Mouse (Mus musculus): ENCODE results near the gene Echdc1. TPM values are rescaled to one million over a fixed set of nuclear protein-coding genes. Genes with fewer than 3 reads are reported as not detected.
A peak's percentile ranks its signal among the peaks of the same experiment; 100 is the strongest.

Gene Echdc1
- polyA plus RNA-seq, 1 experiment from 2014 or later: 31.1 TPM

GRCm38 (mm10) chr10:29344232-29344631 lies 31.3 kb downstream of the Echdc1 start:
- Histone ChIP-seq H3K9me3 (ENCODE audit: control insufficient read depth, low read length) (no peaks in the 10 kb centered on the region), H3K4me1 (replicated peaks; ENCODE audit: control insufficient read depth, insufficient read depth, low read length) (no peaks in the 10 kb centered on the region), H3K36me3 (replicated peaks; ENCODE audit: control insufficient read depth, insufficient read depth) (peaks cover 52% of the 10 kb centered on the region), H3K4me3 (replicated peaks; ENCODE audit: low read length) (no peak overlapping the region), H3K27me3 (ENCODE audit: control insufficient read depth, insufficient read depth, low read length) (no peaks in the 10 kb centered on the region), H3K27ac (no peak overlapping the region), H3K9ac (no peak overlapping the region), H3K4me2 (replicated peaks) (no peak overlapping the region)
- 95% methylated on average over 4 of the region's 4 CpGs for whole genome bisulfite sequencing
- DNase-seq (ENCODE audit: low spot score): no peak
- no peak for ATAC-seq (ENCODE audit: low FRiP score)

GRCm38 (mm10) chr10:29346638-29347037 lies 33.7 kb downstream of the Echdc1 start:
- Histone ChIP-seq H3K27me3 (ENCODE audit: control insufficient read depth, insufficient read depth, low read length) (no peaks in the 10 kb centered on the region), H3K36me3 (replicated peaks; ENCODE audit: control insufficient read depth, insufficient read depth) (peaks cover 65% of the 10 kb centered on the region), H3K9ac (no peak overlapping the region), H3K4me3 (replicated peaks; ENCODE audit: low read length) (no peak overlapping the region), H3K9me3 (ENCODE audit: control insufficient read depth, low read length) (no peaks in the 10 kb centered on the region), H3K4me2 (replicated peaks) (no peak overlapping the region), H3K4me1 (replicated peaks; ENCODE audit: control insufficient read depth, insufficient read depth, low read length) (no peaks in the 10 kb centered on the region), H3K27ac (no peak overlapping the region)
- DNase-seq (ENCODE audit: low spot score) (no peak), ATAC-seq (ENCODE audit: low FRiP score) (no peak)
- 96% methylated on average over 7 of the region's 7 CpGs for WGBS

GRCm38 (mm10) chr10:29351420-29351819 lies 38.5 kb downstream of the Echdc1 start:
- H3K9ac ChIP-seq: no peak overlapping the region

GRCm38 (mm10) chr10:29352575-29352974 lies 39.6 kb downstream of the Echdc1 start:
- no peaks in the 10 kb centered on the region for H3K9me3 ChIP-seq (ENCODE audit: control insufficient read depth, low read length)
- H3K36me3 ChIP-seq (replicated peaks; ENCODE audit: control insufficient read depth, insufficient read depth): peaks cover 46% of the 10 kb centered on the region
- no peaks in the 10 kb centered on the region for H3K27me3 ChIP-seq (ENCODE audit: control insufficient read depth, insufficient read depth, low read length)
- H3K27ac ChIP-seq: no peak overlapping the region
- no peak overlapping the region for H3K4me3 ChIP-seq (replicated peaks; ENCODE audit: low read length)
- H3K4me2 ChIP-seq (replicated peaks): no peak overlapping the region
- no peak overlapping the region for H3K9ac ChIP-seq
- no peak for ATAC-seq (ENCODE audit: low FRiP score)
- no peak for DNase-seq (ENCODE audit: low spot score)
- whole genome bisulfite sequencing: 90% methylated on average over 3 of the region's 3 CpGs
- H3K4me1 ChIP-seq (replicated peaks; ENCODE audit: control insufficient read depth, insufficient read depth, low read length): peaks cover 24% of the 10 kb centered on the region

More at GRCm38 (mm10) chr10:29351420-29351819, 38.5 kb downstream of the Echdc1 start:
- ATAC-seq (ENCODE audit: low FRiP score) (no peak), DNase-seq (ENCODE audit: low spot score) (no peak)
- WGBS: 97% methylated on average over 2 of the region's 2 CpGs
- Histone ChIP-seq H3K36me3 (replicated peaks; ENCODE audit: control insufficient read depth, insufficient read depth) (peaks cover 57% of the 10 kb centered on the region), H3K4me2 (replicated peaks) (no peak overlapping the region), H3K27me3 (ENCODE audit: control insufficient read depth, insufficient read depth, low read length) (no peaks in the 10 kb centered on the region), H3K4me1 (replicated peaks; ENCODE audit: control insufficient read depth, insufficient read depth, low read length) (peaks cover 13% of the 10 kb centered on the region; the same call in 1 of the 2 replicates), H3K4me3 (replicated peaks; ENCODE audit: low read length) (no peak overlapping the region), H3K9me3 (ENCODE audit: control insufficient read depth, low read length) (no peaks in the 10 kb centered on the region), H3K27ac (no peak overlapping the region)

GRCm38 (mm10) chr10:29354183-29354582 lies 41.2 kb downstream of the Echdc1 start:
- Histone ChIP-seq H3K27me3 (ENCODE audit: control insufficient read depth, insufficient read depth, low read length) (no peaks in the 10 kb centered on the region), H3K27ac (no peak overlapping the region), H3K9ac (no peak overlapping the region), H3K36me3 (replicated peaks; ENCODE audit: control insufficient read depth, insufficient read depth) (peaks cover 37% of the 10 kb centered on the region), H3K4me1 (replicated peaks; ENCODE audit: control insufficient read depth, insufficient read depth, low read length) (peaks cover 36% of the 10 kb centered on the region), H3K4me2 (replicated peaks) (peak overlapping the region; percentile 22), H3K9me3 (ENCODE audit: control insufficient read depth, low read length) (no peaks in the 10 kb centered on the region), H3K4me3 (replicated peaks; ENCODE audit: low read length) (no peak overlapping the region)
- no peak for DNase-seq (ENCODE audit: low spot score)
- WGBS: 33% methylated on average over 7 of the region's 7 CpGs
- ATAC-seq (ENCODE audit: low FRiP score): peak; percentile 53; the same call in 1 of the 2 replicates

GRCm38 (mm10) chr10:29361095-29361463 lies 48.1 kb downstream of the Echdc1 start:
- DNase-seq (ENCODE audit: low spot score): peak; percentile 43
- H3K36me3 ChIP-seq (replicated peaks; ENCODE audit: control insufficient read depth, insufficient read depth): no peaks in the 10 kb centered on the region
- ATAC-seq (ENCODE audit: low FRiP score): no peak
- peaks cover 37% of the 10 kb centered on the region for H3K4me1 ChIP-seq (replicated peaks; ENCODE audit: control insufficient read depth, insufficient read depth, low read length)
- peak overlapping the region; percentile 89 for H3K4me2 ChIP-seq (replicated peaks)
- no peaks in the 10 kb centered on the region for H3K9me3 ChIP-seq (ENCODE audit: control insufficient read depth, low read length)
- H3K27me3 ChIP-seq (ENCODE audit: control insufficient read depth, insufficient read depth, low read length): no peaks in the 10 kb centered on the region
- H3K4me3 ChIP-seq (replicated peaks; ENCODE audit: low read length): peak overlapping the region; percentile 83
- WGBS: under 1% methylated on average over 6 of the region's 6 CpGs
- H3K9ac ChIP-seq: peak overlapping the region; percentile 93
- H3K27ac ChIP-seq: peak overlapping the region; percentile 99

- peaks cover 33% of the 10 kb centered on the region for H3K4me1 ChIP-seq (replicated peaks; ENCODE audit: control insufficient read depth, insufficient read depth, low read length)
- WGBS: 1% methylated on average over 79 of the region's 100 CpGs
- peak overlapping the region; percentile 93 for H3K9ac ChIP-seq
- no peaks in the 10 kb centered on the region for H3K36me3 ChIP-seq (replicated peaks; ENCODE audit: control insufficient read depth, insufficient read depth)
- peak overlapping the region; percentile 99 for H3K27ac ChIP-seq
- DNase-seq (ENCODE audit: low spot score) (peak; percentile 92), ATAC-seq (ENCODE audit: low FRiP score) (peak; percentile 95)
- peak overlapping the region; percentile 83 for H3K4me3 ChIP-seq (replicated peaks; ENCODE audit: low read length)
- no peaks in the 10 kb centered on the region for H3K9me3 ChIP-seq (ENCODE audit: control insufficient read depth, low read length)
- peak overlapping the region; percentile 89 for H3K4me2 ChIP-seq (replicated peaks)
- no peaks in the 10 kb centered on the region for H3K27me3 ChIP-seq (ENCODE audit: control insufficient read depth, insufficient read depth, low read length)
These were observed 48.7 kb downstream of the Echdc1 start for GRCm38 (mm10) chr10:29361464-29362196.

GRCm38 (mm10) chr10:29362197-29362900 lies 49.4 kb downstream of the Echdc1 start, which contains the start of gene Rnf146:
Gene Rnf146 (minus strand): TSS chr10:29362442.
- H3K4me1 ChIP-seq (replicated peaks; ENCODE audit: control insufficient read depth, insufficient read depth, low read length): peaks cover 26% of the 10 kb centered on the region
- H3K4me2 ChIP-seq (replicated peaks): peak within 1 kb of the TSS; percentile 89
- no peaks in the 10 kb centered on the region for H3K36me3 ChIP-seq (replicated peaks; ENCODE audit: control insufficient read depth, insufficient read depth)
- peak within 1 kb of the TSS; percentile 99 for H3K27ac ChIP-seq
- 9% methylated on average over 15 of the region's 15 CpGs for WGBS
- H3K27me3 ChIP-seq (ENCODE audit: control insufficient read depth, insufficient read depth, low read length): no peaks in the 10 kb centered on the region
- H3K4me3 ChIP-seq (replicated peaks; ENCODE audit: low read length): peak within 1 kb of the TSS; percentile 83
- H3K9ac ChIP-seq: peak within 1 kb of the TSS; percentile 93
- H3K9me3 ChIP-seq (ENCODE audit: control insufficient read depth, low read length): no peaks in the 10 kb centered on the region
- ATAC-seq (ENCODE audit: low FRiP score): no peak; the same call in 1 of the 2 replicates
- no peak for DNase-seq (ENCODE audit: low spot score)

GRCm38 (mm10) chr10:29374065-29374464 lies 61.1 kb downstream of the Echdc1 start:
- DNase-seq (ENCODE audit: low spot score) (no peak), ATAC-seq (ENCODE audit: low FRiP score) (no peak)
- no peak overlapping the region for H3K4me3 ChIP-seq (replicated peaks; ENCODE audit: low read length)
- H3K9me3 ChIP-seq (ENCODE audit: control insufficient read depth, low read length): no peaks in the 10 kb centered on the region
- WGBS: 84% methylated on average over 5 of the region's 5 CpGs
- H3K4me2 ChIP-seq (replicated peaks): no peak overlapping the region
- H3K27ac ChIP-seq: no peak overlapping the region
- no peaks in the 10 kb centered on the region for H3K36me3 ChIP-seq (replicated peaks; ENCODE audit: control insufficient read depth, insufficient read depth)
- H3K4me1 ChIP-seq (replicated peaks; ENCODE audit: control insufficient read depth, insufficient read depth, low read length): no peaks in the 10 kb centered on the region
- H3K9ac ChIP-seq: no peak overlapping the region
- H3K27me3 ChIP-seq (ENCODE audit: control insufficient read depth, insufficient read depth, low read length): no peaks in the 10 kb centered on the region

Data from hindbrain, embryonic 14.5 days (tissue).